ENCODE assay signal across 16 mouse cellular contexts in the genomic region with DNA sequence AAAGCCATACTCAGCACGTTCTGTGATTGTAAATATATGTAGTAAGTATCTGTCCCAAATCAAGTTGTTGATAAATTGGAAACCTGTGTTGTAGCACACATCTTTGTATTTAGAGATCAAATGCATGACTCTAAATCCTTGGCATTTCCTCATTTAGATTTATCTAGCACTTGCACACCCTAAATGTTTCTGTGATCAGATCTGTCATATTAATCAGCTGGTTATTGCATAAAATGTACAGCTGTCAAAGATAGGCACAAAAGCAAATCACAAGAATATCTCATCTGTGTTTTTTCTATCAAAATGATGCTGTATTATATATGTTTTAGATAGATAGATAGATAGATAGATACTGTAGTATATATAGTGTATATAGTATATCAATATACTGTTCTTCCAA.
DNase-seq lines count a peak whose midpoint lies in the region; ATAC-seq and TF ChIP-seq lines count a peak whose summit lies in the region.
"Had no signal": no experiment of that assay in that cellular context is flagged by ENCODE, and none has a peak within 500 bp of the region (broad histone marks: within the 10 kb centered on the region; RNA-seq: fewer than 3 reads in every experiment).

No protein-coding gene starts in this region.

- H3K36me3 ChIP-seq in heart, adult 2 months (ENCODE audit: control insufficient read depth, insufficient read depth, low read length), result peaks cover 67% of the 10 kb centered on the region
- no peaks in the 10 kb centered on the region for H3K36me3 ChIP-seq in liver, embryonic 13.5 days
- H3K36me3 ChIP-seq in liver, embryonic 16.5 days (ENCODE audit: control insufficient read depth, insufficient read depth), result no peaks in the 10 kb centered on the region
- H3K36me3 ChIP-seq: embryonic facial prominence, embryonic 10.5 days; heart, embryonic 15.5 days; hindbrain, embryonic 10.5 days had no signal

- no peaks in the 10 kb centered on the region for H3K9me3 ChIP-seq in liver, embryonic 13.5 days (replicated peaks)
- H3K9me3 ChIP-seq in liver, embryonic 16.5 days (replicated peaks; ENCODE audit: control insufficient read depth, low read length), result no peaks in the 10 kb centered on the region
- H3K9me3 ChIP-seq: embryonic facial prominence, embryonic 10.5 days; heart, embryonic 15.5 days; hindbrain, embryonic 10.5 days had no signal

- H3K4me1 ChIP-seq in heart, adult 2 months (ENCODE audit: control insufficient read depth, insufficient read depth, low read length), result peaks cover 33% of the 10 kb centered on the region
- peaks cover 72% of the 10 kb centered on the region for H3K4me1 ChIP-seq in liver, embryonic 13.5 days (replicated peaks)
- peaks cover 49% of the 10 kb centered on the region for H3K4me1 ChIP-seq in liver, embryonic 16.5 days (ENCODE audit: control insufficient read depth, low read depth, low read length)

- 72% methylated on average over 1 of the region's 1 CpGs for WGBS in heart, adult 2 months
- 69% methylated on average over 1 of the region's 1 CpGs for WGBS in liver, embryonic 13.5 days (ENCODE audit: insufficient replicate concordance)
- 72% methylated on average over 1 of the region's 1 CpGs for WGBS in liver, embryonic 16.5 days (ENCODE audit: insufficient replicate concordance)

- no peak for TF ChIP-seq CTCF in heart, adult 2 months (IDR thresholded peaks at IDR 0.05)

- DNase-seq in heart, adult 2 months, result no peak
- no peak for DNase-seq in heart, postnatal 14 days
- no peak for DNase-seq in liver, embryonic 13.5 days
- no peak for DNase-seq in liver
- no peak for DNase-seq in spleen, adult 12 weeks (ENCODE audit: low spot score)
- no peak for DNase-seq in lung, postnatal 36 days
- DNase-seq: adrenal gland, postnatal 25 days; cerebellum, adult 2 months; cerebellum, postnatal 10 days; gastrocnemius, postnatal 14 days had no signal

- peaks cover 13% of the 10 kb centered on the region for H3K79me2 ChIP-seq in heart, adult 2 months (replicated peaks; ENCODE audit: control insufficient read depth, insufficient read depth, low read length)

- H3K27ac ChIP-seq in heart, adult 2 months, result peak overlapping the region; percentile 87
- H3K27ac ChIP-seq in liver, embryonic 13.5 days, result peak overlapping the region; percentile 89
- peak overlapping the region; percentile 80 for H3K27ac ChIP-seq in liver, embryonic 16.5 days (ENCODE audit: low read length)
- H3K27ac ChIP-seq: embryonic facial prominence, embryonic 10.5 days; hindbrain, embryonic 10.5 days; hindbrain, embryonic 14.5 days had no signal

- no peak overlapping the region for H3K4me2 ChIP-seq in liver, embryonic 13.5 days
- no peak overlapping the region for H3K4me2 ChIP-seq in liver, embryonic 16.5 days (ENCODE audit: low read depth, low read length)
- H3K4me2 ChIP-seq: heart, embryonic 15.5 days; hindbrain, embryonic 14.5 days had no signal

- intact Hi-C loops in heart, adult 2 months (cut with DNase I), result no loop called here
- intact Hi-C loops in heart, postnatal 14 days (cut with DNase I), result no loop called here

- H3K4me3 ChIP-seq in heart, adult 2 months, result no peak overlapping the region
- H3K4me3 ChIP-seq in liver, embryonic 13.5 days (replicated peaks), result no peak overlapping the region
- no peak overlapping the region for H3K4me3 ChIP-seq in liver, embryonic 16.5 days (ENCODE audit: low read depth, low read length)
- H3K4me3 ChIP-seq: embryonic facial prominence, embryonic 10.5 days; heart, embryonic 15.5 days; hindbrain, embryonic 10.5 days had no signal

- TF ChIP-seq POLR2A in heart, adult 2 months (IDR thresholded peaks at IDR 0.05; ENCODE audit: insufficient read depth, low read depth, low read length), result no peak

- H3K9ac ChIP-seq in heart, adult 2 months (ENCODE audit: low read depth, low read length), result no peak overlapping the region
- no peak overlapping the region for H3K9ac ChIP-seq in liver, embryonic 13.5 days
- no peak overlapping the region for H3K9ac ChIP-seq in liver, embryonic 16.5 days (ENCODE audit: low read depth, low read length)
- H3K9ac ChIP-seq: heart, embryonic 15.5 days; hindbrain, embryonic 14.5 days had no signal

- H3K27me3 ChIP-seq in heart, adult 2 months (ENCODE audit: control insufficient read depth, insufficient read depth, low read length), result no peaks in the 10 kb centered on the region
- no peaks in the 10 kb centered on the region for H3K27me3 ChIP-seq in liver, embryonic 13.5 days
- H3K27me3 ChIP-seq in liver, embryonic 16.5 days (ENCODE audit: control insufficient read depth, insufficient read depth, low read depth, low read length), result no peaks in the 10 kb centered on the region
- H3K27me3 ChIP-seq: heart, embryonic 15.5 days had no signal

- no peak for ATAC-seq in liver, embryonic 13.5 days (ENCODE audit: low read depth)
- ATAC-seq in liver, embryonic 16.5 days (ENCODE audit: low read depth), result no peak
- ATAC-seq: forebrain, embryonic 16.5 days had no signal

- TF ChIP-seq EP300 in heart, adult 2 months (IDR thresholded peaks at IDR 0.05; ENCODE audit: insufficient read depth, low read depth, low read length), result no peak
